Mouse (Mus musculus) mouse trophoblast stem cell (cell line): Measurements from ENCODE around the gene Kmt5a.
"Not testable (repeated sequence)": the region's sequence is repeated elsewhere in the genome, so short reads cannot be mapped to it uniquely, and the experiment has no call there.

Experiments used
- in situ Hi-C, 2 experiments: fragments of 300-500 bp; cut with MseI, MboI; formaldehyde crosslinking; loops; 2 replicates in 1 of 2; 3 replicates in 1 of 2; pipeline ENCODE4 v1.15.1; 2025

The Kmt5a gene

DNA sequence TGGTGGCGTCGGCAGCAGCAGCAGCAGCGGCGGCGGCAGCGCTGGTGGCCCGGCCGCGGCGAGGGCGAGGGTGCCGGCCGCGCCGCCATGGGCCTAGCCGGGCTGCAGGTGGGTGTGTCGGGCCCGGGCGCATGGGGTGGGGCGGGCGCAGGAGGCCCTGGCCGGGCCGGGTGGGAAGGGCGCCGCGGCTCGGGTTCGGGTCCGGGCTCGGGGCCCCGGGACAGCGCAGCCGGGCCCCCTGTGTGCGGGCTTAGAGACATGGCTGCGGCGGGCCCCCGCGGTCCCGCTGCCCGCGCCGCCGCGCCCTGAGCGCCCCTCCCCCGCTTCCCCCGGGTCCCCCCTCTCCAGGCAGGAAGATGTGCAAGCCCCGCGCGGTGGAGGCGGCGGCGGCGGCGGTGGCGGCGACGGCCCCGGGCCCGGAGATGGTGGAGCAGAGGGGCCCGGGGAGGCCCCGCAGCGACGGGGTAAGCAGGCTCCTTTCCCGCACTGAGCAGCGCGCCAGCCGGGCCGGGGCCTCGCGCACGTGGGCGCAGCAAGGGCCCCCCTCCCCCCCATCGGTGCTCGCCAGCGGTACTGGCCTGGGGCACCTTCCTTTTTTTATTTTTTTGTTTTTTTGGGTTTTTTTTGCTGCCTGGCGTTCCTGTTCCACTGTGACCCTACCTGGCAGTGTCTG lies 6.0 kb downstream of the Kmt5a start:
- in situ Hi-C loops = no loop called here

DNA sequence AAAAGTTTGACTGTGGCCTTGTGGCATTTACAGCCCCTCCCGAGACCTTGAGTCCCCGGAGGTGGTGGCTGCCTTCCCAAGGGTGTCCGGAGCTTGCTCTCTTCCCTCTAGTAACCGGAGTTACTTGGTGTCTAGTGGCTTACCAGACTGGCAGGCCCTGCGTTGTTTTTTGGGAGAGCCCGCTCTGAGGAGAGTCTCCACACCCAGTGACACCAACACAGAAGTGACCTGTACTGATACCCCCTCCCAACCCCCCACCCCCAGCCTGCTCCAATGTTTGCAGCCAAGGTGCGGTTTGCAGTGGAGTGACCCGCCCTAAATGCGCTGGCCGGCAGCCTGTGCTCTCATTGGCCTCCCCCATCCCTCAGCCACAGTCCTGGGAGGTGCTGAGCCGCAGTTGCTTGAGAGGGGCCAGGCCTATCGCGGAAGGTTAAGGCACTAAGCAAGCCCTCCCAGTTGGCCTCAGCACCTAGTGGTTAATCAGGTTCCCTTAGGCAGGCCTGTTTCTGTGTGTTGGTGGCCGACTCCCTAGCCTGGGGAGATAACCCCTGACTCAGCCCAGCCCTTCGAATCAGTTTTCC lies 6.7 kb downstream of the Kmt5a start:
- in situ Hi-C loops = no loop called here

DNA sequence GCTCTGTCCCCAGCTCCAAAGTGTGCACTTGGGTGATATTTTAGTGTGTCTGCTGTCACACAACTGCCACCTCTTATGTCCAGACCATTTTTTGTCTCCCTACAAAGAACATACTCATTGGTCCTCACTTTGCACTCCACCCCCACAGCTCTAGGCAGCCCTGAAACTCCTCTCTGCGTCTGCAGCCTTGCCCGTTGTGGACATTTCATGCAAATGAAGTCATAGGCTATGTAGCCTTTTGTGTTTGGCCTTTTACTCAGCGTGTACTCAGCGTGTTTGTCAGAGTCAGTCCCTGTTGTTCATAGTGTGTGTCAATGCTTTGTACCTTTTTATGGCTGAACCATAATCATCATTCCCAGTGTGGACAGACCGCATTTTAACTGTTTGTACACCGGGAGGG lies 9.8 kb downstream of the Kmt5a start:
- in situ Hi-C loops = no loop called here

DNA sequence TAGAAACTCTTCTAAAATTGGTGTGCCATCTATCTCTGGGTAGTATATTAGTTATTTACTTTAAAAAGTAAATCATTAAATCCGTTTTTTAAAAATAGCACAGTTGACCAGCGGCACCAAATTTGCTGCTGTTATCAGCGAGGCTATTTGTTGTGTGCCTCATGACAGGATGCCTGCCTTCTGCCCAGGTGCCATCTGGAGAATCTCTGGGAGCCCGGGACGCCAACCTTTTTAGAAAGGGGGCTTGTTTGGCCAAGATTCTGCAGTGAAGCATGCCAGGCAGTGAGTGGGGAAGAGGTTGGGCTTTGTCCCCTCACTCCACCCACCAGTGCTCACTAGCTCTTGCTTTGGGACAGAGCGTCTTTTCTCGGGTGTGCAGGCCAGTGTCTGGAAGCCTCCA lies 10.3 kb downstream of the Kmt5a start:
- in situ Hi-C loops = no loop called here

DNA sequence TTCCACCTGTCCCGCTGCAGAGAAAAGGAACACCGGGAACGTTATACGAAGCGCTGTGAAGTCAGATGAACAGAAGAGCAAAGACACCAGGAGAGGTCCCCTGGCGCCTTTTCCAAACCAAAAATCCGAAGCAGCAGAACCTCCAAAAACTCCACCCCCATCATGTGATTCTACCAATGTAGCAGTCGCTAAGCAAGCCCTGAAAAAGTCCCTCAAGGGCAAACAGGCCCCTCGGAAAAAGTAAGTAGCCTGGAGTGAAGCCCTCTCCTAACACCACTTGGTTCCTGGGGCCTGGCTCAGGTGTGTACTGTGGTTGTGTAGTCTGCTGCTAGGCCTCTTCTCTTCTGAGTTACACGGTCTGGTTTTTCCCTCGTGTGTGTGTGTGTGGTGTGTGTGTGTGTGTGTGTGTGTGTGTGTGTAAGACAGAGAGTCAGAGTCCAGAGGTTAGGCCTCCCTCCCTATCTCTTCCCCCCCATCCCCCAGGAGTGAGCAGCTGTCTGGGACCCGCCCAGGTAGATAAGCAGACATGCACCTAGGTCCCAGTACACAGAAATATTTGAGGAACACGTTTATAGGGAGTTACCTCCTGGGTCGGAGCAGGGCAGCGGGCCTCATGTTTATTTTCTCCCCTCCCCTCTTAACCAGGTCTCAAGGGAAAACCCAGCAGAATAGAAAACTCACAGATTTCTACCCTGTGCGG lies 11.1 kb downstream of the Kmt5a start:
- in situ Hi-C loops = no loop called here

DNA sequence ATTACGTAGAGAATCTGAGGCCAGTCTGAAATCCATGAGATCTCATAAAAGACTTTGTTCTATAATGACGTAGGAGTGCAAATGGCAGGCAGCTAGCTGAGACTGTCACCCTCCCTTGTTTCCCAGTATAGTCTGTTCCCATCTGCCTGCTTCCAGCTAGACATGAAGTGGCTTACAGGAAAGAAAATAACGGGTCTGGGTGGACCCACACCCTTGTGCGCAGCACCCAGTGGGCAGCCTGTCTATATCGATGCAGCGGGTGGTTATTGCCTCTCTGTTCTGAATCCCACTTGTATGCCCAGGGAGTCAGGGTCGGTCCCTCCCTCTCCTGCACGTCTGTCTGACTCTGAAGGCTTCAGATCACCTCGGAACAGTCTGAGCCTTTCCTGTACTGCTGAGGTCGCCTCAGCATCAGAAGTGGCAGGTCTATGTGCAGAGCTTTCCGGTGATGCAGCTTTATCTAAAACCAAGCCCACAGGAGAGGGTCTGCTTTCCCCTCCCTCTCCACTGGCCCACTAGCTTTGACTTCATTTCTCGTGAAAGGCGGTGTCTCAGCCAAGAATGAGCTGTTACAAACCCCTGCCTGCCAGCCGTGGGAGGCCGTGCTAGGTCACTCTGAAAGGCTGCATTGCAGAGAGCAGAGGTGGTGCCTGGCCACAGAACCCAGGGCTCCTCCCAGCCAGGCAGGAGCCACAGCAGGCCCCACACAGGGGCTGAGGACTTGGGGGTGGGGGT lies 12.9 kb downstream of the Kmt5a start:
- in situ Hi-C loops = no loop called here

DNA sequence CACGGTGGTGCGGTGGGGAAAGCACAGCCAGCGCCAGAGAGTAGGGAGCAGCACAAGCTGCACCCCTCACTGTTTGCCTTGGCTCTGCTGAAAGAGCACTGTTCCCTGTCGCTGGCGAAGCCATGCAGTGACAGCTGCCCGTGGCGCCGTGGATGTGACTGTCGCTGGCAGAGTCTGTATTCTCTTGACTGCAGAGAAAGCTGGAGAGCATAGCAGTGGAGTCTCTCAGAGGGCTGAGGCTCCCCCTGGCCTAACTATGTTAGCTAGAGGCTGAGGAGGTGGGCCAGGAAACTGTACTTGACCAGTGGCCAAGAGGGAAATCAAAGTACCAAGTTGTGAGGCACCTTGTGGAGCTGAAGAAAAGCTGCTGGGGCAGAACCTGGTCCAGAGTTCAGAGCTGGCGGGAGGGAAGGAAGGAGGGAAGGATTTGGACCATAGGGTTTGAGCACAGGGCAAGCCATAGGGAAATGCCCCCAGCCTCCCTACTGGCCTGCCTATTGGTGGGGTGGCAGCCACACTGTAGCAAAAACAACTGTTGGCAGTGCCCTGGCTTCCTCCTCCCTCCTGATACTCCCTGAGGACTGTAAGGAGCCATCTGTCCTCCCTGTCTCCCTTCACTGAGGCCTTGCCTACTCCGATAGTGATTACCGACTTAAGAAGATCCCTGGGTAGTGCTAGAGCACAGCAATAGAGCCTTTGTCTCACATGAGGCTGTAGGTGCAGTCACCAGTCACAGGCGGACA lies 13.8 kb downstream of the Kmt5a start:
- in situ Hi-C loops = no loop called here

DNA sequence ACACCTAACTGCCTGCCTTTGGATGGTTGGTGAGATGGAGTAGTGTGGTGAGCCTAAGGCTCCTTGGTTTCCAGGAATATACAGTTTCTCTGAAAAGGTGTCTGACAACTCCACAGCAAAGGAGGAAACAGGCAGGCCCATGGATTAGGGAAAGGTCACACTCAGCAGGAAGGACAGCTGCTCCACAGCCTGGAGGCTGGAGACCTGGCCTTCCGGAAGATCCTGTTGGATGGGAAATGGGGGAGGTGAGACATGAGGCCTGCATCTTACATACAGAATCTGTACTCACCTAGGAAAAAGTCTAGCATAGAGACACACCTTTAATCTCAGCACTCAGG lies 14.3 kb downstream of the Kmt5a start:
- in situ Hi-C loops = no loop called here

DNA sequence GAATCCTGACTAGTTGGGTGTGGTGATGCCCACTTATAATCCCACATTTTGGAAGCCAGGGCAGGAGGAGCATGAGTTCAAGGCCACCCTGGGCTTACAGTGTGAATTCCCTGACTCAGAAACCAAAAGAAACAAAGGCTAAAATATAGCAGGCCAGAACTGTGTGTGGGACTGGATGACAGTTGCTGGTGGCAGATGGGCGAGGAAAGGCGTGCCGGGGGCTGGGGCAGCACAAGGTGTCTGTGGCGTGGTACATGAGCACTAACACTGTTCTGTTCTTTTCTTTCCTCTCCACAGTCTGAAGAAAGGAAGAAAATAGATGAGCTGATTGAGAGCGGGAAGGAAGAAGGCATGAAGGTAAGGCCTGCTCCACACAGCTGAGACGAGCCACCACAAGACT lies 17.0 kb downstream of the Kmt5a start:
- in situ Hi-C loops = no loop called here

DNA sequence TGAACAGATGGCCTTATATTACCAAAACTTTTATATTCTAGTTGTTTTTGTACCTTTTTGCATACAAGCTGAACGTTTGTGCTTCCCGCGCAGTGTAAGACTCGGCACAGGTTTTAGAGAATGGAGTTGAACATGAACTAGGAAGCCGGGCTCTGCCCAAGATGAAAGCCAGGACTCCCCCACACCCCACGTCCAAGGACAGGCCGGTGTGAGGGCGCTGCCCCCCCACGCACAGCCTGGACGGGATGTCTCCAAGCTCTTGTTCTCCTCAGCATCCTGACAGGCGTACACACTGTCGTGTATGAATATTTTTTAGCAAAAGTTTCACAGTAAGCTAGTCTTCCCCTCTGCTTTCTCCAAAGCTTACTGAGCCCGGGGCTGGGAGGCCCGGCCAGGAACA lies 21.2 kb downstream of the Kmt5a start:
- in situ Hi-C loops = not testable (repeated sequence)

DNA sequence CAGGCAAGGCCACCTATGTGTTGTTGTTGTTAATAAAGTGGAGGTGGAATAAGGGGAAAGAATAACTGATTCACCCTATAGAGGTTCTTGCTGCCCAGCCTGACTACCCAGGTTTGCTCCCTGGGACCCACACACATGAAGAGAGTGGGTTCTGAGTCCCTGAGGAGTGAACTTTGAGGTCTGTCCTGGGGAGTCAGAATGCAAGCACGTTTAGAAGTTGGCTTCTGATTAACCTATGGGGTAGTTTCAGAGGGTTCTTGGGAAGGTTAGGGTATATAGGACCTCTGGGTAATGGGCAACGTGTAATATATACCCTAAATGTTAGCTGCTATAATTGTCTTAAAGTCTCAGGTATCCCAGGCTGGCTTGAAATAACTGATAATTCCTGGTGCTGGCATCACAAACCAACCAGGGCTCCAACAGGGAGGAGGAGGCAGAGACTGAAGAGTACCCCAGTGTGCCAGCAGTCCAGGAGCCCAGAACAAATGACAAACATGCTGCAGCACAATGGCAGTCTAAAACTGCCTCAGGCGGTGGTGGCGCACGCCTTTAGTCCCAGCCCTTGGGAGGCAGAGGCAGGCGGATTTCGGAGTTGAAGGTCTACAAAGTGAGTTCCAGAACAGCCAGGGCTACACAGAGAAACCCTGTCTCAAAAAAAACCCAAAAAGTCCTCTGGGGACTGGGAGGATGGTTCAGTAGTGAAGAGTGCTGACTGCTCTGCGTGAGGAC lies 22.7 kb downstream of the Kmt5a start:
- in situ Hi-C loops = no loop called here

DNA sequence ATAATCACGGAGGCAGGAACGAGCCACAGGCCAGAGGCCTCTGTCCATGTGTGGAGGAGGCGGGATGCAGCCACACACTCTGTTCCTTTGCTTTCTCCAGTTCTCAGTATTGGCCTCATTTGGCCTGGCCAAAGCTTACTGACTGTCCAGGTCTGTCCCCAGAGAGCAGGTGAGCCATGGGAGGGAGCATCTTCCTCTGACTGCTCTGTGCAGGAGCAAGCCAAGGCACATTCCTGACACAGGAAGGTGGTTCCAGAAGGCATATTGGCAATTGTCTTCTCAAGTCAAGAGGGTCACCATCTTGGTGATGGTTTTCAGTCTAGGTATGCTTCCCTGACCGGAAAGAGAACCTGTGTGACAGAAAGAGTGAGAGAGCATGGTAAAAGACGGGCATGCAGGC lies 23.7 kb downstream of the Kmt5a start:
- in situ Hi-C loops = no loop called here

DNA sequence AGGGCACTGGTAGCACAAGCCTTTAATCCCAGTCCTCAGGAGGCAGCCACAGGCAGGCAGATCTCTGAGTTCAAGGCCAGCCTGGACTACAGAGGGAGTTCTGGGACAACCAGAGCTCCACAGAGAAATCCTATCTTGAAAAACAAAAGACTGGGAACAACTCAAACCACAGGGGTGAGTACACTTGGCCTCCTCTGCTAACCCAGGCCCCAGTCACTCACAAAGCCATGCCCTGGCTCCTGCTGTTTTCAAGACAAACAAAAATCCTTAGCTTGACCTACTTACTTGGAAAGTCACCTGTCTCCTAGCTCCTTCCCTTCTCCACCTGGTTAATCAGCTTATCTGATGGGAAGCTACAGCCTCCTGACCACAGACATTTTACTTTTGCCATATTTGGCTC lies 25.2 kb downstream of the Kmt5a start:
- in situ Hi-C loops = no loop called here

DNA sequence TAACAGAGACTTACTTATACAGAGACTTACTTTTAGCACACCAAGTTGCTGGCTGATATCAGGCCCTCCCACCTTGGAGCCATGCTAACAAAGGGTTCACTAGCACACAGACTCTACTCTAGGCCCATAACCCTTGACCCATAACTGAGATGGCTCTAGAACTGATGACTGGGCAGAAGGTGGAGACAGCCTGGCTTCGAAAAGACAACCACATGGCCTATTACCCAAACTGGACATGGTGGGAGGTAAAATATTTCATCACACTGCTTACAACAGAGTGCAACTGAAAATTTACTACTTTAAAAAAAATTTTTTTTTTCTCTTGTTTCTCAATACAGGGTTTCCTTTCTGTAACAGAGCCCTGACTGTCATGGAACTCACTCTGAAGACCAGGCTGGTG lies 28.0 kb downstream of the Kmt5a start:
- in situ Hi-C loops = no loop called here

DNA sequence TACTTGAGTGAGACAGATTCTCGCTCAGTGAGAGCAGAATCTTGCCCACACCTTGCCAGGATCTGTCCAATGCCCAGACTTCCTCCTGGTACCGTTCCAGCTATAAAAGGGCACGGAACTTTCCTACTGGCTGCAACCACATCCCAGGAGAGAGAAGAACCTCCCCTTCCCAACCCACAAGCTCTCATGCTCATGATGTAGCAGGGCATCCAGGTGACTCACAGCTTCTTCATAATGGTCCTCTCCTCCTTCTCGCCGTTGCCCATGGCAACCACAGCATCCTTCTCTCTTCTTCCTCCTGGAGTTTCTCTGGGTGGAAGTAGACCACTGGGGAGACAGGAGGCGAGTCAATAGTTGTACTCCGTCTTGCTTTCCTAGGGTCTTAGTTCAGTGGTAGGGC lies 28.6 kb downstream of the Kmt5a start:
- in situ Hi-C loops = no loop called here

DNA sequence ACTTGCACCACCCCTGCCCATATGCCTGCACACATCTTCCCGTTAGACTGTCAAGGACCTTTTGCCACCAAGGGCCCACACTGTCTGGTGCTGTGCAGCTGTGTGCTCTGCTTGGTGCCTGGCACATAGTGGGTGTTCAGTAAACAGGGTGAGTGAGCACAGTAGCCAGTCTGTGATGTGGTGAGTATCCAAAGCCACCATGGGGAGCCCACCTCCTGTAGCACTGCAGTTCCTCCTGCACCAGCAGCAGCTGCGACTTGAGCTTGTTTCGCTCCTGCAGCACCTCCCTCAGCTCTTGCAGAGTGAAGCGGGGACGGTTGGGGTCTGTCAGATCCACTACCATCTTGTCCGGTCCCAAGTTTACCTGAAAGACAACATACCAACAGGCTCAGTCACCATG lies 29.8 kb downstream of the Kmt5a start:
- in situ Hi-C loops = no loop called here

DNA sequence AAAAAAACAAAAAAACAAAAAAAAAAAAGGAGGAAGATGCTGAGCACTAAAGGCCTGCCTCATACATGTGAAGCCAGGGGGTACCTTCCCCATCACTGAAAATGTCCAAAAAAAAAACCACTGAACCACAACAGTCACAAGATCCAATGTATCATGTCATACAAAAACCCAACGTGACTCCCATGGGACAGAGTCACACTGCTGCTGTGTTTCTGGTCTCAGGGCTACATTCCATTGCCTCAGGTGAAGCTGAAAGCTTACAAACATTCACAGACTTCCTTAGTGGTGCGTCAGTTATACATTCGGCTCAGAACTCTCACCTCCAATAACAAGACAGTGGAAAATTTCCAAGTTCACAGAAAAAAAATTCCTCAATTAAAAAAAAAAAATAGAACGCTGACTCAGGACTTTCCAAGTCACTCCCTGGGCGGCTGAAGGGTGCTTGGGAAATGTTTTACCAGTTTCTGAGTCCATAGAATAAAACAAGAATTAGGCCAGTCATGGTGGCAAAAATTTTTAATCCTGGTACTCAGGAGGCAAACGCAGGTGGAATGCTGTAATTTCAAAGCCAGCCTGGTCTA lies 31.0 kb downstream of the Kmt5a start:
- in situ Hi-C loops = no loop called here

DNA sequence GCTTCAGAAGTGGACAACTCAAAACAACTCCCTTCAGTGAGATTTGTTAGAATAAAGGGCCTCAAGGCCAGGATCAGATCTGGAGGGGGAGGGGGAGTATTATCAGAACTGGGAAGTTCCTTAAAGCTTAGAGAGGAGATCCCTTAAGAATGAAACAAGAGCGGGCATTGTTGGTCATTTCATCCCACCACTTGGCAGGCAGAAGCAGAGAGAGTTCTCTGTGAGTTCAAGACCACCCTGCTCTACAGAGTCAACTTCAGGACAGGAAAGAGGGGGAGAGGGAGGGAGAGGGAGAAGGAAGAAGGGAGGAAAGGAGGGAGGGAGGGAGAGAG lies 39.1 kb downstream of the Kmt5a start:
- in situ Hi-C loops = loop anchor here in 1 of 2 experiments (5.0 kb wide), 1 partner anchor 37 kb away; no protein-coding TSS in a partner anchor

DNA sequence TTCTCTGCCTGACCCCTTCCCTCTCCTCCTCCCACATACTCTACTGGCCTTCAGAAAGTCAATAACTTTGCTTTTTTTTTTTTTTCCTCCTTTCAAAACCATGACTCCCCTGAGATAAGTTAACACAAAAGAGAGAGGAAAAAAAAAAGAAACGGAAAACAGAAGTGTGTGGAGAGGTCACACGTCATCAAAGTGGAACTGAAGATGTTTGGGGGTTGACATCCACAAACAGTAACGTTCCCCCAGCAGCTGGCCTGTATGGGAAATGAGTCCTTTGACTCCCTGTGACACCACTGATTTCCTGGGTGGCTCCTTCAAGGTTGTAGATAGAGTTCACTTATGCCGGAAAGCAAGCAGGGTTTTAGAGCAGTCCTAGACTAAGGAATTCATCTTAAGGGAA lies 40.4 kb downstream of the Kmt5a start:
- in situ Hi-C loops = loop anchor here in 1 of 2 experiments (10.0 kb wide), 1 partner anchor 45 kb away; the partner anchor contains the start of gene Kmt5a

DNA sequence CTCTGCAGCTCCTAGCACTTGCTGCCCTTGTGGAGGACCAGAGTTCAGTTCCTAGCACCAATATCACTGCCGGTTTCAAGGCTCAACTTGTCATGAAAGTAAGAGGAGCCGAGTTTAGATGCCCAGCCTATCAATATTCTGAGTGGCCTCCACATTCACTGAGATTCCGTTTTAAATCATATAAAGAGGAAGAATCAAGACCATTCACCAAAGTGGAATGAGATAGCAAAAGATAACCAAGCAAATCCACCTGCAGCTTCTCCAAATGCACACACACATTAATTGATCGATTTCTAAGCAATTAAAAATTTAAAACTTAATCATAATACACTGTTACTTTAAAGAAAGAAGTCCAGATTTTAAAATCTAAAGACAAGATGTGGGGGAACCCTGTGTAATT lies 42.0 kb downstream of the Kmt5a start:
- in situ Hi-C loops = loop anchor here in 1 of 2 experiments (10.0 kb wide), 1 partner anchor 47 kb away; the partner anchor contains the start of gene Kmt5a
